Mouse (Mus musculus) bone marrow macrophage, adult 2 months (primary cell): Measurements from ENCODE around the gene Spsb1. TPM values are rescaled to one million over a fixed set of nuclear protein-coding genes. Genes with fewer than 3 reads are reported as not detected.

Source experiments
- H3K27ac ChIP-seq: 2 replicates; pipeline ENCODE4 v1.5.1; 2012; ENCODE audit warnings: low read depth, low read length; ENCODE audit not compliant: insufficient read depth
- H3K4me1 ChIP-seq: 2 replicates; pipeline ENCODE4 v1.6.1; 2012; ENCODE audit warnings: low read length; ENCODE audit not compliant: control insufficient read depth, insufficient read depth
- H3K4me3 ChIP-seq: 2 replicates; pipeline ENCODE4 v1.5.1; 2012; ENCODE audit warnings: mild to moderate bottlenecking, low read length, moderate library complexity; ENCODE audit not compliant: insufficient read depth
- CTCF ChIP-seq: IDR thresholded peaks from 2 replicates; pipeline ENCODE4 v1.5.1; 2012; ENCODE audit warnings: low read depth, mild to moderate bottlenecking, low read length, moderate library complexity
- POLR2A ChIP-seq: IDR thresholded peaks from 2 replicates; pipeline ENCODE4 v1.6.1; 2012; ENCODE audit warnings: mild to moderate bottlenecking, low read depth, low read length, borderline replicate concordance
- polyA plus RNA-seq: library from polyadenylated mRNA; stranded (reverse); fragments of >200 nt; gene quantifications from 2 replicates; pipeline ENCODE4 v1.2.4, GENCODE M21; 2012; ENCODE audit not compliant: missing spikeins, insufficient read depth, insufficient read length

Gene Spsb1
- polyA plus RNA-seq, 1 experiment = 1.2 TPM

GRCm38 (mm10) chr4:149986671-149987417, 32.0 kb upstream of the Spsb1 start:
- TF ChIP-seq CTCF (no peak), POLR2A (no peak)
- no peak overlapping the region for H3K27ac ChIP-seq
- H3K4me1 ChIP-seq = peaks cover 24% of the 10 kb centered on the region
- no peak overlapping the region for H3K4me3 ChIP-seq

DNA sequence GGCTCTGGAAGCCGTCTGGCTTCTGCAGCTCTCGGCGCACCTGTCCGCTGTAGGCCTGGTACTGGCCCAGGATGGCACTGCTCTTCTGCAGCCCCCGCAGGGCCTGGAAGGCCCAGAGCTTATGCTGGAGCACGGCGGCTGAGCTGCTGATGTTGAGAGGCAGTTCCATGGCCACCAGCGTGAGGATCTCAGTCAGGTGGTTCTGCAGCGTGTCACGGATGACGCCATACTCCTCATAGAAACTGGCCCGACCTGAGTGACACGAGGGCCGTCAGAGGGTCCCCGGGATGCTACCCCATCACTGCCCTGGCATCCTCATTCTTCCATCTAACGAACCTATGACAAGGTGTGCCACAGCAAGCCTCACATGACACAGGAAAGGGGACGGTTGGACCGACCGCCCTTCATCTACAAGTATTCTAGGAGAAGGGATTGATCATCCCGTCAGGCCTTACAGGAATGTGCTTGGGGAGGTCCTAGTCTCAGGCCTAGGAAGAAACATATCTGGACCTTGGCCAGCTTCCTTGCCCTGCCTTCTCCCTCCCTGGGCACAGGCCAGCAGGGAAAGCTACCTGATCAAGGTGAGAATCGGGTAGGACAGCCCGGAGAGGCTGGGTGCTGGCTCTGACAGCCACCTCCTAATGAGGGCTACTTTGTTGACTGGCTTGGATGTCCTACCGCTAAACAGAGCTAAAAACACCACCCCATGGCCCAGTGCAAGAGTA, 29.2 kb upstream of the Spsb1 start:
- Histone ChIP-seq H3K4me1 (peaks cover 17% of the 10 kb centered on the region), H3K27ac (no peak overlapping the region), H3K4me3 (no peak overlapping the region)
- no peak for TF ChIP-seq POLR2A
- no peak for TF ChIP-seq CTCF

GRCm38 (mm10) chr4:149982154-149982553, 27.3 kb upstream of the Spsb1 start:
- Histone ChIP-seq H3K4me1 (peaks cover 13% of the 10 kb centered on the region), H3K27ac (no peak overlapping the region), H3K4me3 (no peak overlapping the region)
- no peak for TF ChIP-seq CTCF
- TF ChIP-seq POLR2A = no peak

GRCm38 (mm10) chr4:149979819-149980308, 25.0 kb upstream of the Spsb1 start:
- TF ChIP-seq POLR2A (no peak), CTCF (peak; percentile 27; the same call in 1 of the 2 replicates)
- H3K27ac ChIP-seq = no peak overlapping the region
- H3K4me3 ChIP-seq = no peak overlapping the region
- peaks cover 24% of the 10 kb centered on the region for H3K4me1 ChIP-seq

DNA sequence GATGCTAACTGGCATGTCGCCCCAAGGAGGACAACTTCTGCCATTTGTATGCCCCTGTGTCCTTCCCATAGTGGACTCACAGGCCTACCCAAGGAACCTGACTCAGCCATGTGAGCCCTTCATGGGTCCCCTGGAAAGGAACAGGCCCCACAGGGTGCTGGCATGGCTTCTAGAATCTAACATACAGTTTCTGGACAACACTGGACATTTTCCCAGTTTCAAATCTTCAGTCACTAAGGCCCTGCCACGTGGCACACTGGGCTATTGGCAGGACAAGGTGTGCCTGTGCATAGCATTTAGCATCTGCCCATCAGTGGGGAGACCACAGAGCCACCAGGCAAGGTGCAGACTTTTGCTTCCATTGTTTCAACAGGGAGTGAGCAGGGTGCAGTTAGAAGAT, 24.0 kb upstream of the Spsb1 start:
- TF ChIP-seq CTCF (no peak), POLR2A (no peak)
- Histone ChIP-seq H3K4me3 (no peak overlapping the region), H3K4me1 (peaks cover 24% of the 10 kb centered on the region), H3K27ac (no peak overlapping the region)

- Histone ChIP-seq H3K4me3 (no peak overlapping the region), H3K4me1 (peaks cover 24% of the 10 kb centered on the region), H3K27ac (no peak overlapping the region)
- TF ChIP-seq POLR2A (no peak), CTCF (no peak)
Measured at GRCm38 (mm10) chr4:149977801-149978544, 23.1 kb upstream of the Spsb1 start.

- H3K27ac ChIP-seq = no peak overlapping the region
- TF ChIP-seq POLR2A (no peak), CTCF (no peak)
Measured at GRCm38 (mm10) chr4:149977181-149977580, 22.3 kb upstream of the Spsb1 start.

GRCm38 (mm10) chr4:149975730-149976254, 20.9 kb upstream of the Spsb1 start:
- H3K4me3 ChIP-seq = no peak overlapping the region
- TF ChIP-seq CTCF (no peak), POLR2A (no peak)
- H3K27ac ChIP-seq = peak overlapping the region; percentile 23; the same call in 1 of the 2 replicates
- peaks cover 24% of the 10 kb centered on the region for H3K4me1 ChIP-seq

More at GRCm38 (mm10) chr4:149977181-149977580, 22.3 kb upstream of the Spsb1 start:
- Histone ChIP-seq H3K4me3 (no peak overlapping the region), H3K4me1 (peaks cover 24% of the 10 kb centered on the region)

DNA sequence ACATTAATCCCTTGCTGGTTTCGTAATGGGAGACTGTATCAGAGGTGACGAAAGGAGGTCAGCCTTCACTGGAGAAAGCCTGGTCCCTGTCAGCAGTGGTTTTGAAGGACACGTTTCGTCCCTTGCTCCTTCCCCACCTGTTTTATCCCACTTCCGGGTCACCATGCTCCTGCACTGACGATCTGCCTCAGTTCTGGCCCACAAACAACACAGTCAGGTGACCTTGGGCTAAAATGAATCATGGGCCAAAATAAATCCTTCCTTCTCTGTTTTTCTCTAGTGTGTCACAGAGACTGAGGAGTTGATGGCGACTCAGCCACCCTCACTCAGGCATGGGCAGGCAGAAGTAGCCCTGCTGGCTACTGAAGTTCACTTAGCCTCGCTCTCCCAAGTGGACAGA, 20.4 kb upstream of the Spsb1 start:
- Histone ChIP-seq H3K27ac (peak overlapping the region; percentile 23; the same call in 1 of the 2 replicates), H3K4me3 (no peak overlapping the region), H3K4me1 (peaks cover 24% of the 10 kb centered on the region)
- TF ChIP-seq CTCF = no peak
- no peak for TF ChIP-seq POLR2A
